Mouse (Mus musculus) retina, postnatal 7 days (tissue): ENCODE measurements around the gene Tagap1.
"Not testable (repeated sequence)": the region's sequence is repeated elsewhere in the genome, so short reads cannot be mapped to it uniquely, and the experiment has no call there.

Source experiments
- DNase-seq: peaks from one replicate; pipeline ENCODE4 v3.0.0-alpha.2; 2012; ENCODE audit warnings: low read depth, low spot score

The Tagap1 gene

GRCm38 (mm10) chr17:6960776-6961175 is at the start of gene Tagap1:
Tagap1 (minus strand) TSS chr17:6961156.
- not testable (repeated sequence) for DNase-seq

DNA sequence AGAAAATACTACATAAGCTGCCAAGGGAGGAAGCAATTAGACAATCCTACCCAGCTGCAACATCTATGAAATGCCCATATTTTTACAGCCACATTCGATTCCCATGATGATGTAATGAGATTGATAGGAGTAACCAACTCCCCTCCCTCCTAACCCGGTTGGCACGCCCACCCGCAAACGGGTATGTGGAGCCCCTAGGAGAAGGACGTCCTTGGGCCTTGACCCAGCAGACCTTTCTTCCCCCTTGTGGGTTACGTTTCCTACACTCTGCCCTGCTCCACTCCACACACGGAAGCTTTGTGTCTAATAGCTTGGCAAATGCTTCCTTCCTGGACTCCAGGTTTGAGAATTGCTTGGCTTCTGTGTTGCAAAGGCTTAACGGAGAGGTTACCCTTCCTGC is 48.9 kb upstream of the Tagap1 start:
- not testable (repeated sequence) for DNase-seq

- not testable (repeated sequence) for DNase-seq
Measured at GRCm38 (mm10) chr17:7009440-7009839, 48.5 kb upstream of the Tagap1 start.

- DNase-seq, result not testable (repeated sequence)
Measured at GRCm38 (mm10) chr17:7008885-7009284, 47.9 kb upstream of the Tagap1 start.

GRCm38 (mm10) chr17:7005646-7006045 is 44.7 kb upstream of the Tagap1 start:
- DNase-seq, result peak; percentile 40

DNA sequence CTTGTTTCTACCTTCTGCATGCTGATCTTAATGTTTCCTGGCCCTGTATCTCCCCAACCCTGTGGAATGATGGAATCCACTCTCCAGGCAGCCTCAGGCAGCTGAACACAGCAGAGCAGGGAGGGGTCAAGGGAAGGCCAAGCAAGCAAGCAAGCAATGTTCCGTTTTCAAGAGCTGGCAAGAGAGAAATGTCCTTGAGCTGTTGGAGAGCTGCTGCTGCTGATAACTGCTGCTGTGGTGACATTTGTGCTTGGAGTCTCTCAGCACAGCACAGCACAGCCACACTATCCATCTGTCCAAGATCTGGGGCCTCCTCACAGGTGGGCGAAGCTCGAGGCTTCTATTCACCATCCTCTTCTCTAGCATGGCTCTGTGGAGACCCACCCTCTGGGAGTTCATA is 42.4 kb upstream of the Tagap1 start:
- DNase-seq, result not testable (repeated sequence)

GRCm38 (mm10) chr17:7001790-7002585 is 41.0 kb upstream of the Tagap1 start:
- DNase-seq, result not testable (repeated sequence)

DNA sequence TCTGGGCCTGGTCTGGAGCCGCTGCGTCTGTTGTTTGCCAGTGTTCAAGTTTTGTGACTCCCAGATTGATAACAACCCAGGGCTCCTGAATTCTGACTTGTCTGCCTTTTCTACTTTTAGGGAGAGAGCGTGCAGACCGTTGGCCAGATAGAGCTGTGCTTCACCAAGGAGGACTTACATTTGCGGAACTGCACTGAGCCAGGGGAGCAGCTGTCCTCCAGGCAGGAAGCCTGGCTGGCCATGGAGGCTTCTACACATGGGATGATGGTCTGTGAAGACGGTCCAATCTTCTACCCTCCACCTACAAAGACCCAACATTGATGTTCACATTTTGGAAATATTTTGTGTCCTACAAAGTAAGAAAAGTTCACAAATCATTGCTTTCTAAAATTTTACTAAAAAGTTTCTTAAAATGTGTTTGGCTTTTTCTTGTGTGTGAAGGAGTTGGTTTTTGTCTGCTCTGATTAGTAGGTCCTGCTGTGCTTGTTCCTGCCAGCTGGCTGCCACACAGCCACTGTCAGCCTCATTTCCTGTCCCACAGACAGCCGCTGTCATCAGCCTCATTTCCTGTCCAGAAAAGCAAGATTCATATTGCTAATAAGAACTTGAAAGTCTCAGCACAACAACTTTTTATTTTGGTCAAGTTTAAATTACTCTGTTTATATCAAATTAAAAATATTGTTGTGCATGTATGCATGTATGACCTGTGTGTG is 37.0 kb upstream of the Tagap1 start:
- not testable (repeated sequence) for DNase-seq

- not testable (repeated sequence) for DNase-seq
Measured at GRCm38 (mm10) chr17:6996826-6997225, 35.9 kb upstream of the Tagap1 start.

DNA sequence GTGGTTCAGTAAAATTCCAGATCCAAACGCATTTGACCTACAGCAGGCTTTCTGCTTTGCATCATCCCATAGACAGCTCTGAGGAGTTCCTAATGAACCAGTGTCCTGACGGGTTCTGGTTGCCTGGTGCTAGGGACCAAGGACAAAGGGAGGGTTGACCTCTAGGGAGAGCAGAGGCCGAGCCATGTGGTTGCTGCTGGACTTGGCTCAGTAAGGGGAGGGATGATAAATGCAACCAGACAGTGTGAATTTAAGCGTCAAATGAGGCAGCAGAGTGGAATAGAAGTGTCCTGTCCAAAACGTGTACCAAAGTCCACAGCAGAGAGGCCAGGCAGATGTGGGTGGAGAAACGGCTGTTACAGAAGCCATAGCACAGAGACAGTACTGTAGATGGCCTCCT is 34.5 kb upstream of the Tagap1 start:
- not testable (repeated sequence) for DNase-seq

- DNase-seq, result not testable (repeated sequence)
Measured at GRCm38 (mm10) chr17:6986118-6986517, 25.2 kb upstream of the Tagap1 start.

- DNase-seq, result not testable (repeated sequence)
Measured at GRCm38 (mm10) chr17:6980144-6980543, 19.2 kb upstream of the Tagap1 start.

DNA sequence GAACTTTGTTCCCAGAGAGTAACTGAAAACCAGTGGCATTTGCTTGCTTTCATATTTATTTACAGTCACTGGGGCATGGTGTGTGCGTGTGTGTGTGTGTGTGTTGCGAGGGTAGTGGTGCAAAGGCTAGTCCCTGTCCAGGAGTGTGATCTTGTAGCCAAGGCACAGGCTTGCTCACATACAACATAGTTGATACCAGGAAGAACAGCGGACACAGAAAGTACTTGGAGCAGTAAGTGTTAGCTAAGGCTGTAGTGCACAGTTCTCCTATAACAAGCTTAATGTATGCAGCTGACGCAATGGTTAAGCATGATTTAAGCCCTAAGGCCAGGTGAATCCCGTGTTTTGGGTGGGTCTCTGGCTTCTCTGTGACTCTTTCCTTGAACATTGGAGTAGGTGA is 18.4 kb upstream of the Tagap1 start:
- not testable (repeated sequence) for DNase-seq

- not testable (repeated sequence) for DNase-seq
Measured at GRCm38 (mm10) chr17:6978287-6979248, 17.6 kb upstream of the Tagap1 start, which contains the start of gene Gm49721. Gm49721 (plus strand) TSS chr17:6978904.

GRCm38 (mm10) chr17:6974985-6975384 is 14.0 kb upstream of the Tagap1 start:
- DNase-seq, result not testable (repeated sequence)

- not testable (repeated sequence) for DNase-seq
Measured at GRCm38 (mm10) chr17:6972836-6973396, 12.0 kb upstream of the Tagap1 start.

DNA sequence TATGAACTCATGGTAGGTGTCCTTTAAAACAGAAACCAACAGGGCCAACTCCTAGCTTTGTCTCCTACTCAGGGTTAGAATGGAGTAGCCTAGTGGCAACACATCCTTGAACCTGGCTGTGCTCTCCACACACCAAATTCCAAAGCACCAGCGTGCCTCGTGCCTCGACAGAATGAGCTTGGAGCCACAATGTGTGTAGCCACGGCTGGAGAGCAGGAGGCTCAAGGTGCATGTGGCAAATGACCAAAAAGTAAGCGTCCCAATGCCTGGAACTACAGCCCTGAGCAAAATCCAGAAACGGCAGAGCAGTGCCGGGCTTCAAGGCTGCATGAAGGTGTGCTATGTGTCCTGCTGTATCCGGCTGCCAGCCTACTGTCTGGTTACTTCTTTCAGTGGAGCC is 10.3 kb upstream of the Tagap1 start:
- not testable (repeated sequence) for DNase-seq

GRCm38 (mm10) chr17:6970334-6970733 is 9.4 kb upstream of the Tagap1 start, which contains the start of gene Rnaset2b:
Rnaset2b (plus strand) TSS chr17:6970634.
- not testable (repeated sequence) for DNase-seq

DNA sequence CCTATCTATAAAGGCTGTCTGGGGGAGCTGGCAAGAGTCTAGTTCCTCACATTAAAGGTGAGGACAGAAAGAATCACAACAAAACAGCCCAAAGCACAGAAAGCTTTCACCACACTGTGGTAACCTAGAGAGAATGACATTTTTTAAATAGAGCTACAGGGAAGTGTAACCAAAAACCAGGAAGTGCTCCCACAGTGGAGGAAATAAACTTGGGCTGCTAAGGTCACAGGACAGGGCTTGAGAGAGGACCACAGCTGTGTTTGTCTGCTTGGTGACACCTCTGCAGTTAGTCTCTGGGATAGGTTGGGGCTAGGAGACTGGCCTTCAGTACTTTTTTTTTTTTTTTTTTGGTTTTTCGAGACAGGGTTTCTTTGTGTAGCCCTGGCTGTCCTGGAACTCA is 6.7 kb upstream of the Tagap1 start:
- not testable (repeated sequence) for DNase-seq

- not testable (repeated sequence) for DNase-seq
Measured at GRCm38 (mm10) chr17:6965364-6965763, 4.4 kb upstream of the Tagap1 start.

- DNase-seq, result not testable (repeated sequence)
Measured at GRCm38 (mm10) chr17:6962936-6963335, 2.0 kb upstream of the Tagap1 start.
